Mouse (Mus musculus): ENCODE results near the gene Olfr155. TPM values are rescaled to one million over a fixed set of nuclear protein-coding genes. Genes with fewer than 3 reads are reported as not detected.

Gene Olfr155
- total RNA-seq (2021): not detected
- long read RNA-seq, experiment 1: 0 reads
- long read RNA-seq, experiment 2: 0 reads

GRCm38 (mm10) chr4:43851265-43851664, at the start of gene Olfr155:
Gene Olfr155, plus strand, starts transcription at chr4:43851565.
- no peak for DNase-seq

- DNase-seq: no peak
These were observed 28.3 kb upstream of the Olfr155 start for GRCm38 (mm10) chr4:43822896-43823550.

- peak; percentile 11 to 29 for DNase-seq
These were observed 27.5 kb upstream of the Olfr155 start, which contains the start of gene Olfr156 for GRCm38 (mm10) chr4:43823845-43824337. Gene Olfr156, minus strand, starts transcription at chr4:43823895.

GRCm38 (mm10) chr4:43828806-43829205, 22.6 kb upstream of the Olfr155 start:
- no peak for DNase-seq

GRCm38 (mm10) chr4:43832031-43832430, 19.3 kb upstream of the Olfr155 start:
- DNase-seq: peak in 1 of 2 experiments; percentile 2

- DNase-seq: no peak
These were observed 17.6 kb upstream of the Olfr155 start for GRCm38 (mm10) chr4:43833752-43834151.

- no peak for DNase-seq
These were observed 16.6 kb upstream of the Olfr155 start for GRCm38 (mm10) chr4:43834749-43835148.

GRCm38 (mm10) chr4:43838326-43838725, 13.0 kb upstream of the Olfr155 start:
- DNase-seq: no peak

GRCm38 (mm10) chr4:43840101-43840500, 11.3 kb upstream of the Olfr155 start, which contains the start of gene Olfr157:
Gene Olfr157, minus strand, starts transcription at chr4:43840201.
- no peak for DNase-seq

- no peak for DNase-seq
These were observed 2.7 kb downstream of the Olfr155 start for GRCm38 (mm10) chr4:43854101-43854500.

- no peak for DNase-seq
These were observed 8.5 kb downstream of the Olfr155 start for GRCm38 (mm10) chr4:43859886-43860285.

GRCm38 (mm10) chr4:43860744-43861519, 9.6 kb downstream of the Olfr155 start:
- DNase-seq: peak; percentile 62 to 73

- no peak for DNase-seq
These were observed 11.9 kb downstream of the Olfr155 start for GRCm38 (mm10) chr4:43863298-43863697.

GRCm38 (mm10) chr4:43869821-43870220, 18.5 kb downstream of the Olfr155 start:
- peak in 1 of 2 experiments; percentile 6 for DNase-seq

- no peak for DNase-seq
These were observed 23.1 kb downstream of the Olfr155 start for GRCm38 (mm10) chr4:43874501-43874900.

GRCm38 (mm10) chr4:43875160-43875918, 24.0 kb downstream of the Olfr155 start, which contains the start of gene Reck:
Gene Reck, plus strand, starts transcription at chr4:43875530.
- peak; percentile 88 to 94 for DNase-seq

GRCm38 (mm10) chr4:43875919-43876411, 24.6 kb downstream of the Olfr155 start:
- peak; percentile 15 to 25 for DNase-seq

GRCm38 (mm10) chr4:43877230-43877629, 25.9 kb downstream of the Olfr155 start:
- DNase-seq: no peak

GRCm38 (mm10) chr4:43878121-43878776, 26.9 kb downstream of the Olfr155 start:
- peak in 1 of 2 experiments; percentile 3 for DNase-seq

- no peak for DNase-seq
These were observed 28.2 kb downstream of the Olfr155 start for GRCm38 (mm10) chr4:43879566-43879965.

- DNase-seq: no peak
These were observed 32.8 kb downstream of the Olfr155 start for GRCm38 (mm10) chr4:43884196-43884595.
